Mouse (Mus musculus) forebrain, embryonic 12.5 days (tissue): ENCODE measurements around the gene Wdr70. TPM values are rescaled to one million over a fixed set of nuclear protein-coding genes. Genes with fewer than 3 reads are reported as not detected.

Experiments used
- ATAC-seq: fragments of 200-750 bp; cut with Nextera tagmentation; 2 replicates; pipeline ENCODE4 v1.8.0; 2017; ENCODE audit warnings: moderate TSS enrichment; ENCODE audit not compliant: low FRiP score
- H3K27ac ChIP-seq: fragments of 300-500 bp; sonication (generic); 2 replicates; pipeline ENCODE4 v1.5.1; 2016; ENCODE audit warnings: mild to moderate bottlenecking
- H3K27me3 ChIP-seq: fragments of 300-500 bp; sonication (generic); 2 replicates; pipeline ENCODE4 v1.6.1; 2016; ENCODE audit warnings: mild to moderate bottlenecking
- H3K36me3 ChIP-seq: fragments of 300-500 bp; sonication (generic); replicated peaks from 2 replicates; pipeline ENCODE4 v1.6.1; 2016; ENCODE audit warnings: mild to moderate bottlenecking
- H3K4me1 ChIP-seq: fragments of 300-500 bp; sonication (generic); 2 replicates; pipeline ENCODE4 v1.6.1; 2016
- H3K4me2 ChIP-seq: fragments of 300-500 bp; sonication (generic); 2 replicates; pipeline ENCODE4 v1.6.1; 2016; ENCODE audit warnings: mild to moderate bottlenecking, moderate library complexity
- H3K4me3 ChIP-seq: fragments of 300-500 bp; sonication (generic); replicated peaks from 2 replicates; pipeline ENCODE4 v1.5.1; 2016; ENCODE audit warnings: mild to moderate bottlenecking
- H3K9ac ChIP-seq: fragments of 300-500 bp; sonication (generic); 2 replicates; pipeline ENCODE4 v1.6.1; 2016; ENCODE audit warnings: mild to moderate bottlenecking
- H3K9me3 ChIP-seq: fragments of 300-500 bp; sonication (generic); 2 replicates; pipeline ENCODE4 v1.6.1; 2016
- WGBS: fragments of 180-500 bp; shearing (Covaris S2); methylation state at CpG from one replicate; pipeline ENCODE4 v1.1.7; 2016; 5-methylcytosine and 5-hydroxymethylcytosine counted together
- polyA plus RNA-seq: library from polyadenylated mRNA; unstranded; fragments of >200 nt; fragmentation: Nextera tagmentation; extraction: Ambion mirVana; gene quantifications from 2 replicates; pipeline ENCODE4 v1.2.1, GENCODE M21; 2016

Gene Wdr70
- polyA plus RNA-seq, 1 experiment from 2014 or later: 65.1 TPM

DNA sequence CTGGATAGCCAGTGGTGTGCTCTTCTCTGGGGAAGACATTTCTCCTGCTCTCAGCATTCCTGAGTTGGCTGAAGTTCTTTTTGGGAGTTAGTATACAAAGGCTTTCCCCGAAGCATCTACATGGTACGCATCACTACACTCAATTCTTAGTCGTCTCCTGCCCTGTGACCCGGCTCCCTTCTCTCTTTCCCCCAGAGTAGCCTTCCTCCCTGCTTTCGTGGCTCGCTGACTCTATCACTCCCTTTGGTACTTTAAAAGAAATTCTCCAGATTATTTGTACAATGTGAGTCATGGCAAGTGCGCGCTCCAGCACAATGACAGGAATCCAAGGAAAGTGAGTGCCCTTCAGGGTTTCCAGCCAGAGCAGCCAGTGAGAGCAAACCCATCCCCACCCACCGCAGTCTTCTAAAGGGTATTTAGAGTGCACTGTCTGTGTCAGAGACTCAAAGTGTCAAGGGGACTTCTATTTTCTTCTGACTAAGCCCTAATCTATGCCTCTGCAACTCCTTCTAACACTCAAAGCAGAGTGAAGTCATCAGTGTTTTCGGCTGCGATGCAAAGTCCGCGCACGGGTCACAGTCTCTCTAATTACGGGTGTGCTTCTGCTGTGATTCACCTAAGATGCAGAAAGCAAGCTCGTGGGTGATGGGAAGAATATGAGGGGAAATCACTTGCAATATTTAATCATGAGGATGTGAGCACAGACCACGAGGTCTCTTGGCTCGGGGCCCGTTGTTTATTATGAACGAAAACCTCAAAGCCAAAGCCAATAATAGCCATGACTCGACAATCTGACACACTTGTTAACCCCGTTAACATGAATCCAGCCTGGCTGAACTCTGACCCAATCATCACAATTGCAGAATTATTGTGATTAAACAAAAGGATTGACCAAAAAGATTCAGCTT, 221.2 kb downstream of the Wdr70 start:
- ATAC-seq: no peak; the same call in 1 of the 2 replicates
- H3K4me2 ChIP-seq: no peak overlapping the region
- 65% methylated on average over 22 of the region's 22 CpGs for WGBS
- H3K9me3 ChIP-seq: no peaks in the 10 kb centered on the region
- H3K27ac ChIP-seq: no peak overlapping the region
- H3K4me3 ChIP-seq: no peak overlapping the region
- H3K4me1 ChIP-seq: peaks cover 12% of the 10 kb centered on the region; the same call in 1 of the 2 replicates
- no peaks in the 10 kb centered on the region for H3K27me3 ChIP-seq
- H3K9ac ChIP-seq: no peak overlapping the region; the same call in 1 of the 2 replicates
- peaks cover 10% of the 10 kb centered on the region; the same call in 1 of the 2 replicates for H3K36me3 ChIP-seq

GRCm38 (mm10) chr15:7875879-7876278, 223.1 kb downstream of the Wdr70 start:
- no peak for ATAC-seq
- Histone ChIP-seq H3K4me3 (no peak overlapping the region), H3K4me2 (no peak overlapping the region), H3K27ac (no peak overlapping the region), H3K27me3 (no peaks in the 10 kb centered on the region), H3K4me1 (peaks cover 12% of the 10 kb centered on the region; the same call in 1 of the 2 replicates), H3K36me3 (0 out of 2 replicates have a peak, but pooled peaks cover 4% of the 10 kb centered on the region), H3K9ac (no peak overlapping the region), H3K9me3 (no peaks in the 10 kb centered on the region)
- 77% methylated on average over 6 of the region's 6 CpGs for WGBS

- Histone ChIP-seq H3K9ac (no peak overlapping the region), H3K36me3 (no peaks in the 10 kb centered on the region), H3K4me3 (no peak overlapping the region), H3K27ac (no peak overlapping the region), H3K27me3 (no peaks in the 10 kb centered on the region), H3K4me2 (no peak overlapping the region), H3K4me1 (peaks cover 1% of the 10 kb centered on the region; the same call in 1 of the 2 replicates), H3K9me3 (no peaks in the 10 kb centered on the region)
- 78% methylated on average over 4 of the region's 5 CpGs for WGBS
- ATAC-seq: no peak
These were observed 226.5 kb downstream of the Wdr70 start for GRCm38 (mm10) chr15:7872473-7872872.

GRCm38 (mm10) chr15:7865305-7865704, 233.7 kb downstream of the Wdr70 start:
- Histone ChIP-seq H3K9ac (no peak overlapping the region), H3K36me3 (no peaks in the 10 kb centered on the region), H3K27me3 (no peaks in the 10 kb centered on the region), H3K4me2 (no peak overlapping the region), H3K4me3 (no peak overlapping the region), H3K4me1 (peaks cover 6% of the 10 kb centered on the region; the same call in 1 of the 2 replicates), H3K27ac (no peak overlapping the region), H3K9me3 (no peaks in the 10 kb centered on the region)
- no peak for ATAC-seq
- WGBS: 90% methylated on average over 3 of the region's 3 CpGs

GRCm38 (mm10) chr15:7863328-7863727, 235.7 kb downstream of the Wdr70 start:
- no peak overlapping the region for H3K4me3 ChIP-seq
- H3K27me3 ChIP-seq: no peaks in the 10 kb centered on the region
- no peak overlapping the region for H3K4me2 ChIP-seq
- no peak for ATAC-seq
- H3K9me3 ChIP-seq: no peaks in the 10 kb centered on the region
- H3K4me1 ChIP-seq: peaks cover 6% of the 10 kb centered on the region; the same call in 1 of the 2 replicates
- H3K36me3 ChIP-seq: no peaks in the 10 kb centered on the region
- no peak overlapping the region for H3K27ac ChIP-seq
- H3K9ac ChIP-seq: no peak overlapping the region
- 67% methylated on average over 5 of the region's 5 CpGs for WGBS

- no peaks in the 10 kb centered on the region for H3K36me3 ChIP-seq
- 87% methylated on average over 5 of the region's 5 CpGs for WGBS
These were observed 236.1 kb downstream of the Wdr70 start for GRCm38 (mm10) chr15:7862890-7863289.

DNA sequence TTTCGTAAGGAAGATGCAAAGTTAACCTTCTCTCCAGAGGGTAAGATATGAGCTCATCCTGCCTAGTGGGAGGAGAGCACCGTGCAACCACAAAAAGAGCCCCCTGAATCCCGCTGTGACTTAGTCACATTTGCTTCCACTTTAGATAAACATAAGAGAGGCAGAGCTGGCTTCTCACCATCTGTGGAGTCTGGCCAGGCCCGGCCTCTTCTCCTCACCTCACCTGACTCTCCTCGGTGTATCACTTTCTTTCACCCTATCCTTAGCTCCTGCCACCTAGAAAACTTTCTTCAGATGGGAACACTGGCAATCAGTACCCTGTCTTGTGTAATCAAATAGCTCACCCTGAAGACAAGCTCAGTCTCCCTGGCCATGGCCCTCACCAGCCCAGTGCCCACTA, 240.2 kb downstream of the Wdr70 start:
- no peak for ATAC-seq

More at GRCm38 (mm10) chr15:7862890-7863289, 236.1 kb downstream of the Wdr70 start:
- Histone ChIP-seq H3K4me2 (no peak overlapping the region), H3K9ac (no peak overlapping the region), H3K27me3 (no peaks in the 10 kb centered on the region), H3K4me1 (peaks cover 6% of the 10 kb centered on the region; the same call in 1 of the 2 replicates), H3K4me3 (no peak overlapping the region), H3K9me3 (no peaks in the 10 kb centered on the region), H3K27ac (no peak overlapping the region)
- no peak for ATAC-seq

GRCm38 (mm10) chr15:7857418-7857817, 241.6 kb downstream of the Wdr70 start:
- H3K9ac ChIP-seq: no peak overlapping the region
- 76% methylated on average over 13 of the region's 13 CpGs for WGBS
- no peak overlapping the region for H3K4me3 ChIP-seq
- no peaks in the 10 kb centered on the region for H3K9me3 ChIP-seq
- H3K27ac ChIP-seq: no peak overlapping the region
- H3K4me2 ChIP-seq: no peak overlapping the region
- H3K36me3 ChIP-seq: no peaks in the 10 kb centered on the region
- H3K27me3 ChIP-seq: no peaks in the 10 kb centered on the region
- no peak for ATAC-seq
- no peaks in the 10 kb centered on the region for H3K4me1 ChIP-seq

More for the DNA sequence above, 240.2 kb downstream of the Wdr70 start:
- Histone ChIP-seq H3K4me1 (peaks cover 6% of the 10 kb centered on the region; the same call in 1 of the 2 replicates), H3K4me3 (no peak overlapping the region), H3K36me3 (no peaks in the 10 kb centered on the region), H3K27me3 (no peaks in the 10 kb centered on the region), H3K9ac (no peak overlapping the region), H3K27ac (no peak overlapping the region), H3K4me2 (no peak overlapping the region), H3K9me3 (no peaks in the 10 kb centered on the region)
- WGBS: 82% methylated on average over 5 of the region's 5 CpGs

GRCm38 (mm10) chr15:7842398-7842797, 256.6 kb downstream of the Wdr70 start:
- no peak for ATAC-seq
- Histone ChIP-seq H3K4me1 (no peaks in the 10 kb centered on the region), H3K36me3 (no peaks in the 10 kb centered on the region), H3K27ac (no peak overlapping the region), H3K9ac (no peak overlapping the region), H3K9me3 (no peaks in the 10 kb centered on the region), H3K4me2 (no peak overlapping the region), H3K4me3 (no peak overlapping the region), H3K27me3 (no peaks in the 10 kb centered on the region)
- 88% methylated on average over 4 of the region's 4 CpGs for WGBS

GRCm38 (mm10) chr15:7841664-7842063, 257.3 kb downstream of the Wdr70 start:
- no peak for ATAC-seq
- no peak overlapping the region for H3K9ac ChIP-seq
- H3K27ac ChIP-seq: no peak overlapping the region
- no peaks in the 10 kb centered on the region for H3K9me3 ChIP-seq
- WGBS: 80% methylated on average over 1 of the region's 1 CpGs
- H3K4me3 ChIP-seq: no peak overlapping the region
- H3K4me1 ChIP-seq: no peaks in the 10 kb centered on the region
- H3K27me3 ChIP-seq: no peaks in the 10 kb centered on the region
- H3K4me2 ChIP-seq: no peak overlapping the region
- no peaks in the 10 kb centered on the region for H3K36me3 ChIP-seq

DNA sequence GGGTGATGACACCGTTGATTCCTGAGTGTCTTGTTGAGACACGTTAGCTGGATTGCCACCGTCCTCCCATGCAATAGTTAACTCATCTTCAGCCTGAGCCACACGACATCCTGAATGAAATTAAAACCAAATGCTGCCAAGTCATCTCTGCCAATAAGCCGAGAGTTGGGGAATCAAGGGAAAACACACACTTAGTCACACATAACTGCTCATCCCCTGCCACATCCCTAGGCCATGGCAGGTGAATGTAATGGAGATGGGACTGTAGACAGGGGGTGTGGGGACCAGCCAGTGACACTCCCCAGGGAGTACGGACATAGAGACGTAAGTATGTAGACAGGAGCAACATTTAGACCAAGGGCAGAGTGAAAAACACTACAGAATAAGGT, 260.1 kb downstream of the Wdr70 start:
- Histone ChIP-seq H3K4me3 (no peak overlapping the region), H3K27me3 (no peaks in the 10 kb centered on the region), H3K4me2 (no peak overlapping the region), H3K36me3 (no peaks in the 10 kb centered on the region), H3K9me3 (no peaks in the 10 kb centered on the region), H3K27ac (no peak overlapping the region), H3K4me1 (no peaks in the 10 kb centered on the region), H3K9ac (no peak overlapping the region)
- 75% methylated on average over 7 of the region's 7 CpGs for WGBS
- ATAC-seq: no peak

DNA sequence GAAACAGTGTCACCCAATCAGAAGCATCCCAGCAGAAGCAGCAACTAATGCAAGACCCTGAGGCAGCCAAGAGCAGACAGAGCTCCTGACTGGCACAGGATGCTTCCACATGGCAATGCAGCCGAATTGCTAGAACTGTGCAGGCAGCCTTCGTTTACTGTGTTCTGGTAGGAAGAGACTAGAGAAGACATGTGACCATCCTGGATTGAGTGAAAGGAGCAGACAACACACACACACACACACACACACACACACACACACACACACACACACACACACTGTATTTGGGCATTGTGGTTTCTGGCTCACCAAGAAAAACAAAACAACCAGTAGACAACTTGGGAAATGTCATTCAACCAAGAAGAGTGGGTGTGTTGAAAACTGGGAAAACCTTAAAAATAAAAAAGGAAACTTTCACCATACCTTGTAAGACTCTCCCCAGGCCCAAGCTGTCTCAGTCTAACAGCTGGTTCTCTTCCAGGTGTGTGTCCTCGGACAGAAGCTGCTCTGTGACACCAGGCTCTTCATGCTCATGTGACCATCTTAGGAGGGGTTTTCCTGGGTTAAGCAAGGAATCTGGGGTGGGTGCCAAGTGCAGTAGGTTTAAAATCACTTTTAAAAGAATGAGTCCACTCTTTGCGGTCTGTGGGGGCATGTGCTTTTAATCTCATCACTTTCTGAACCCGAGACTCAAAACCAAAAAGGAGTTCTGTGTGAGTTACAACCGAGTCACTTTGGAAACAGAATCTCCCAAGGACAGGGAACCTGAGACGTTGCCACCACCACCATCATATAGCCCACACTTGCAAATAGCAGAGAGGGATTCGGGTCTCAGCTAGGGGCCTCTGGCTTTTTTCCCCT, 260.7 kb downstream of the Wdr70 start:
- Histone ChIP-seq H3K9ac (no peak overlapping the region), H3K4me2 (no peak overlapping the region), H3K9me3 (no peaks in the 10 kb centered on the region), H3K27ac (no peak overlapping the region), H3K27me3 (no peaks in the 10 kb centered on the region), H3K4me1 (no peaks in the 10 kb centered on the region), H3K36me3 (no peaks in the 10 kb centered on the region), H3K4me3 (no peak overlapping the region)
- WGBS: 82% methylated on average over 8 of the region's 8 CpGs
- no peak for ATAC-seq
